Mouse (Mus musculus) left cerebral cortex, adult 9 months (tissue): ENCODE measurements around the gene Cyp2a12.
"Not testable (repeated sequence)": the region's sequence is repeated elsewhere in the genome, so short reads cannot be mapped to it uniquely, and the experiment has no call there.

Experiments used
- DNase-seq, 2 experiments: peaks; one replicate each; pipeline ENCODE4 v3.0.0; 2022; ENCODE audit warnings: low spot score in 2 of 2

Gene Cyp2a12

GRCm38 (mm10) chr7:27028789-27029188, at the start of gene Cyp2a12:
Gene Cyp2a12, plus strand, starts transcription at chr7:27029081.
- no peak for DNase-seq

GRCm38 (mm10) chr7:26981464-26981863, 47.4 kb upstream of the Cyp2a12 start:
- DNase-seq: not testable (repeated sequence)

- not testable (repeated sequence) for DNase-seq
Measured at GRCm38 (mm10) chr7:26981937-26982336, 46.9 kb upstream of the Cyp2a12 start.

GRCm38 (mm10) chr7:26982551-26982950, 46.3 kb upstream of the Cyp2a12 start:
- DNase-seq: no peak

- not testable (repeated sequence) for DNase-seq
Measured at GRCm38 (mm10) chr7:26983151-26983550, 45.7 kb upstream of the Cyp2a12 start.

- DNase-seq: not testable (repeated sequence)
Measured at GRCm38 (mm10) chr7:27026581-27026980, 2.3 kb upstream of the Cyp2a12 start.

GRCm38 (mm10) chr7:27048886-27049285, 20.0 kb downstream of the Cyp2a12 start:
- not testable (repeated sequence) for DNase-seq

GRCm38 (mm10) chr7:27059333-27059732, 30.5 kb downstream of the Cyp2a12 start:
- DNase-seq: not testable (repeated sequence)

GRCm38 (mm10) chr7:27059896-27060295, 31.0 kb downstream of the Cyp2a12 start:
- DNase-seq: not testable (repeated sequence)

GRCm38 (mm10) chr7:27078641-27079040, 49.8 kb downstream of the Cyp2a12 start:
- DNase-seq: no peak

- DNase-seq: no peak
Measured at GRCm38 (mm10) chr7:27081625-27082024, 52.7 kb downstream of the Cyp2a12 start.
